ENCODE assay signal across 9 mouse cellular contexts in genomic region chr1:168245539-168245938, GRCm38 (mm10).
DNase-seq lines count a peak whose midpoint lies in the region; ATAC-seq lines count a peak whose summit lies in the region.
"Had no signal": no experiment of that assay in that cellular context is flagged by ENCODE, and none has a peak within 500 bp of the region (broad histone marks: within the 10 kb centered on the region; RNA-seq: fewer than 3 reads in every experiment).

No protein-coding gene starts in this region.

- no peaks in the 10 kb centered on the region for H3K36me3 ChIP-seq in forebrain, embryonic 16.5 days (ENCODE audit: control insufficient read depth, insufficient read depth)
- no peaks in the 10 kb centered on the region for H3K36me3 ChIP-seq in midbrain, embryonic 15.5 days (replicated peaks)

- DNase-seq in adrenal gland, adult (ENCODE audit: inconsistent age in 2 of 2, low spot score in 1 of 2), result peak; percentile 41 to 80
- DNase-seq in adrenal gland, postnatal 4 days (ENCODE audit: low spot score in 2 of 2), result no peak
- DNase-seq in left cerebral cortex, postnatal 4 days, result peak; percentile 85
- DNase-seq in left cerebral cortex, adult 18-20 months (ENCODE audit: low spot score in 2 of 2), result no peak
- DNase-seq in adipocyte (ENCODE audit: low spot score), result no peak

- peaks cover 80% of the 10 kb centered on the region for H3K4me1 ChIP-seq in forebrain, embryonic 16.5 days (replicated peaks; ENCODE audit: control insufficient read depth, insufficient read depth, low read length)
- H3K4me1 ChIP-seq in midbrain, embryonic 15.5 days, result peaks cover 69% of the 10 kb centered on the region

- 7% methylated on average over 5 of the region's 5 CpGs for WGBS in forebrain, embryonic 16.5 days
- 31% methylated on average over 5 of the region's 5 CpGs for WGBS in midbrain, embryonic 15.5 days

- H3K9ac ChIP-seq in forebrain, embryonic 16.5 days (replicated peaks; ENCODE audit: low read depth, low read length), result no peak overlapping the region
- no peak overlapping the region for H3K9ac ChIP-seq in midbrain, embryonic 15.5 days

- H3K27ac ChIP-seq in forebrain, embryonic 16.5 days (ENCODE audit: low read length), result peak overlapping the region; percentile 79
- peak overlapping the region; percentile 70 for H3K27ac ChIP-seq in midbrain, embryonic 15.5 days

- H3K9me3 ChIP-seq in forebrain, embryonic 16.5 days (ENCODE audit: control insufficient read depth, low read length), result no peaks in the 10 kb centered on the region
- H3K9me3 ChIP-seq in midbrain, embryonic 15.5 days, result no peaks in the 10 kb centered on the region

- intact Hi-C loops in left cerebral cortex, postnatal 4 days (cut with DNase I), result no loop called here

- no peak overlapping the region for H3K4me3 ChIP-seq in forebrain, embryonic 16.5 days (replicated peaks; ENCODE audit: low read length)
- H3K4me3 ChIP-seq in midbrain, embryonic 15.5 days, result no peak overlapping the region

- ATAC-seq in forebrain, embryonic 16.5 days, result peak; percentile 62
- ATAC-seq in midbrain, embryonic 15.5 days (replicated peaks), result peak; percentile 72
- ATAC-seq in activated CD4-positive, CD25-positive, alpha-beta regulatory T cell, adult 4 months, result no peak

- H3K27me3 ChIP-seq in forebrain, embryonic 16.5 days (replicated peaks; ENCODE audit: control insufficient read depth, insufficient read depth, low read length), result no peaks in the 10 kb centered on the region
- H3K27me3 ChIP-seq in midbrain, embryonic 15.5 days (replicated peaks), result no peaks in the 10 kb centered on the region

- H3K4me2 ChIP-seq in forebrain, embryonic 16.5 days (ENCODE audit: low read length), result peak overlapping the region; percentile 19
- peak overlapping the region; percentile 10; the same call in 1 of the 2 replicates for H3K4me2 ChIP-seq in midbrain, embryonic 15.5 days
- H3K4me2 ChIP-seq: liver, embryonic 11.5 days had no signal

Comparison
In these comparisons a context has a peak if more than half of its experiments do, and no peak if none do; other contexts are left out.
1. DNase-seq: peak in adrenal gland, adult (2 of 2) and left cerebral cortex, postnatal 4 days (single experiment); none in adrenal gland, postnatal 4 days (0 of 2), left cerebral cortex, adult 18-20 months (0 of 2) and adipocyte (single experiment).